Mouse (Mus musculus): ENCODE measurements around the gene Ctdspl. TPM values are rescaled to one million over a fixed set of nuclear protein-coding genes. Genes with fewer than 3 reads are reported as not detected.

The Ctdspl gene
- polyA plus RNA-seq, 1 experiment: 24.2 TPM

GRCm38 (mm10) chr9:118976561-118976960, 50.3 kb downstream of the Ctdspl start:
- H3K4me1 ChIP-seq (ENCODE audit: control insufficient read depth, insufficient read depth, insufficient read length, low read length): peaks cover 38% of the 10 kb centered on the region
- peak overlapping the region; percentile 49 for H3K27ac ChIP-seq (replicated peaks; ENCODE audit: low read depth, low read length)
- no peak overlapping the region for H3K4me3 ChIP-seq (ENCODE audit: insufficient read depth, low read depth, low read length)

GRCm38 (mm10) chr9:118977425-118977824, 51.2 kb downstream of the Ctdspl start:
- Histone ChIP-seq H3K27ac (replicated peaks; ENCODE audit: low read depth, low read length) (no peak overlapping the region), H3K4me1 (ENCODE audit: control insufficient read depth, insufficient read depth, insufficient read length, low read length) (peaks cover 38% of the 10 kb centered on the region), H3K4me3 (ENCODE audit: insufficient read depth, low read depth, low read length) (no peak overlapping the region)

GRCm38 (mm10) chr9:118980411-118980823, 54.2 kb downstream of the Ctdspl start:
- H3K4me1 ChIP-seq (ENCODE audit: control insufficient read depth, insufficient read depth, insufficient read length, low read length): peaks cover 22% of the 10 kb centered on the region
- no peak overlapping the region for H3K4me3 ChIP-seq (ENCODE audit: insufficient read depth, low read depth, low read length)
- peak overlapping the region; percentile 53 for H3K27ac ChIP-seq (replicated peaks; ENCODE audit: low read depth, low read length)

- H3K4me1 ChIP-seq (ENCODE audit: control insufficient read depth, insufficient read depth, insufficient read length, low read length): peaks cover 11% of the 10 kb centered on the region
- no peak overlapping the region for H3K27ac ChIP-seq (replicated peaks; ENCODE audit: low read depth, low read length)
- H3K4me3 ChIP-seq (ENCODE audit: insufficient read depth, low read depth, low read length): no peak overlapping the region
These were observed 58.6 kb downstream of the Ctdspl start for GRCm38 (mm10) chr9:118984650-118985432.

GRCm38 (mm10) chr9:118986286-118986685, 60.0 kb downstream of the Ctdspl start:
- Histone ChIP-seq H3K4me3 (ENCODE audit: insufficient read depth, low read depth, low read length) (no peak overlapping the region), H3K4me1 (ENCODE audit: control insufficient read depth, insufficient read depth, insufficient read length, low read length) (peaks cover 2% of the 10 kb centered on the region; the same call in 1 of the 2 replicates), H3K27ac (replicated peaks; ENCODE audit: low read depth, low read length) (no peak overlapping the region)

GRCm38 (mm10) chr9:118988787-118989580, 62.7 kb downstream of the Ctdspl start:
- Histone ChIP-seq H3K27ac (replicated peaks; ENCODE audit: low read depth, low read length) (no peak overlapping the region), H3K4me1 (ENCODE audit: control insufficient read depth, insufficient read depth, insufficient read length, low read length) (peaks cover 8% of the 10 kb centered on the region; the same call in 1 of the 2 replicates), H3K4me3 (ENCODE audit: insufficient read depth, low read depth, low read length) (no peak overlapping the region)

GRCm38 (mm10) chr9:118990490-118990889, 64.2 kb downstream of the Ctdspl start:
- no peak overlapping the region for H3K4me3 ChIP-seq (ENCODE audit: insufficient read depth, low read depth, low read length)
- no peak overlapping the region for H3K27ac ChIP-seq (replicated peaks; ENCODE audit: low read depth, low read length)
- H3K4me1 ChIP-seq (ENCODE audit: control insufficient read depth, insufficient read depth, insufficient read length, low read length): peaks cover 15% of the 10 kb centered on the region

GRCm38 (mm10) chr9:118991750-118992585, 65.7 kb downstream of the Ctdspl start:
- Histone ChIP-seq H3K4me1 (ENCODE audit: control insufficient read depth, insufficient read depth, insufficient read length, low read length) (peaks cover 18% of the 10 kb centered on the region), H3K27ac (replicated peaks; ENCODE audit: low read depth, low read length) (no peak overlapping the region), H3K4me3 (ENCODE audit: insufficient read depth, low read depth, low read length) (no peak overlapping the region)

GRCm38 (mm10) chr9:118992586-118992955, 66.3 kb downstream of the Ctdspl start:
- H3K4me3 ChIP-seq (ENCODE audit: insufficient read depth, low read depth, low read length): no peak overlapping the region
- peaks cover 18% of the 10 kb centered on the region for H3K4me1 ChIP-seq (ENCODE audit: control insufficient read depth, insufficient read depth, insufficient read length, low read length)
- H3K27ac ChIP-seq (replicated peaks; ENCODE audit: low read depth, low read length): no peak overlapping the region

GRCm38 (mm10) chr9:118994524-118995227, 68.4 kb downstream of the Ctdspl start:
- Histone ChIP-seq H3K4me1 (ENCODE audit: control insufficient read depth, insufficient read depth, insufficient read length, low read length) (peaks cover 18% of the 10 kb centered on the region), H3K27ac (replicated peaks; ENCODE audit: low read depth, low read length) (0 out of 2 replicates have a peak overlapping the region, but pooled peaks have one; percentile 16), H3K4me3 (ENCODE audit: insufficient read depth, low read depth, low read length) (no peak overlapping the region)

GRCm38 (mm10) chr9:118995539-118995938, 69.3 kb downstream of the Ctdspl start:
- Histone ChIP-seq H3K4me1 (ENCODE audit: control insufficient read depth, insufficient read depth, insufficient read length, low read length) (peaks cover 18% of the 10 kb centered on the region), H3K4me3 (ENCODE audit: insufficient read depth, low read depth, low read length) (no peak overlapping the region), H3K27ac (replicated peaks; ENCODE audit: low read depth, low read length) (no peak overlapping the region)

GRCm38 (mm10) chr9:118997241-118997640, 71.0 kb downstream of the Ctdspl start:
- peaks cover 16% of the 10 kb centered on the region for H3K4me1 ChIP-seq (ENCODE audit: control insufficient read depth, insufficient read depth, insufficient read length, low read length)
- H3K27ac ChIP-seq (replicated peaks; ENCODE audit: low read depth, low read length): no peak overlapping the region
- H3K4me3 ChIP-seq (ENCODE audit: insufficient read depth, low read depth, low read length): no peak overlapping the region

- H3K4me1 ChIP-seq (ENCODE audit: control insufficient read depth, insufficient read depth, insufficient read length, low read length): peaks cover 10% of the 10 kb centered on the region; the same call in 1 of the 2 replicates
- H3K27ac ChIP-seq (replicated peaks; ENCODE audit: low read depth, low read length): no peak overlapping the region
- no peak overlapping the region for H3K4me3 ChIP-seq (ENCODE audit: insufficient read depth, low read depth, low read length)
These were observed 73.9 kb downstream of the Ctdspl start for GRCm38 (mm10) chr9:119000196-119000595.

- Histone ChIP-seq H3K4me1 (ENCODE audit: control insufficient read depth, insufficient read depth, insufficient read length, low read length) (peaks cover 8% of the 10 kb centered on the region), H3K4me3 (ENCODE audit: insufficient read depth, low read depth, low read length) (no peak overlapping the region), H3K27ac (replicated peaks; ENCODE audit: low read depth, low read length) (no peak overlapping the region)
These were observed 76.0 kb downstream of the Ctdspl start for GRCm38 (mm10) chr9:119002267-119002666.
